Mouse (Mus musculus): ENCODE results near the gene Gm3233. TPM values are rescaled to one million over a fixed set of nuclear protein-coding genes. Genes with fewer than 3 reads are reported as not detected.
"Not testable (repeated sequence)": the region's sequence is repeated elsewhere in the genome, so short reads cannot be mapped to it uniquely, and the experiment has no call there.

Gm3233 gene
- polyA plus RNA-seq, 1 experiment from 2014 or later = not detected

DNA sequence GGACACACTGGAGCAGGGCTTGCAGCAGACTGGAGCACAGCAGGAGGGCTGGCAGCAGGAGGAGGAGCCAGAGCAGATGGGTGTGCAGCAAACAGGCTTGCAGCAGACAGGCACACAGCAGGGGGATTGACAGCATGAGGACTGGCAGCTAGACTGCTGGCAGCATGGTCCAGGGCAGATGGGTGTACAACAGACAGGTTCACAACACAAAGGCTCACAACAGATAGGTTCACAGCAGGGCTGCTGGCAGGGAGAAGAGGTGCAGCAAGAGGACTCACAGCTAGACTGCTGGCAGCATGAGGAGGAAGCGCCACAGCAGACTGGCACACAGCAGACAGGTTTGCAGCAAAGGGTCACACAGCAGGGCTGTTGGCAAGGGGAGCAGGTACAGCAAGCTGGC is 8.8 kb downstream of the Gm3233 start:
- H3K27me3 ChIP-seq (ENCODE audit: control insufficient read depth, insufficient read depth, low read length); H3K9ac ChIP-seq (replicated peaks; ENCODE audit: low read length); H3K9me3 ChIP-seq (ENCODE audit: control insufficient read depth, low read length); DNase-seq; ATAC-seq (ENCODE audit: low FRiP score, low TSS enrichment); H3K36me3 ChIP-seq (ENCODE audit: control insufficient read depth, insufficient read depth, low read length); H3K27ac ChIP-seq (replicated peaks; ENCODE audit: low read depth, low read length); H3K4me2 ChIP-seq (ENCODE audit: low read length); H3K4me1 ChIP-seq (ENCODE audit: control insufficient read depth, insufficient read depth, low read length); H3K4me3 ChIP-seq (replicated peaks; ENCODE audit: low read depth, low read length): not testable (repeated sequence)
- 90% methylated on average over 1 of the region's 1 CpGs for WGBS

DNA sequence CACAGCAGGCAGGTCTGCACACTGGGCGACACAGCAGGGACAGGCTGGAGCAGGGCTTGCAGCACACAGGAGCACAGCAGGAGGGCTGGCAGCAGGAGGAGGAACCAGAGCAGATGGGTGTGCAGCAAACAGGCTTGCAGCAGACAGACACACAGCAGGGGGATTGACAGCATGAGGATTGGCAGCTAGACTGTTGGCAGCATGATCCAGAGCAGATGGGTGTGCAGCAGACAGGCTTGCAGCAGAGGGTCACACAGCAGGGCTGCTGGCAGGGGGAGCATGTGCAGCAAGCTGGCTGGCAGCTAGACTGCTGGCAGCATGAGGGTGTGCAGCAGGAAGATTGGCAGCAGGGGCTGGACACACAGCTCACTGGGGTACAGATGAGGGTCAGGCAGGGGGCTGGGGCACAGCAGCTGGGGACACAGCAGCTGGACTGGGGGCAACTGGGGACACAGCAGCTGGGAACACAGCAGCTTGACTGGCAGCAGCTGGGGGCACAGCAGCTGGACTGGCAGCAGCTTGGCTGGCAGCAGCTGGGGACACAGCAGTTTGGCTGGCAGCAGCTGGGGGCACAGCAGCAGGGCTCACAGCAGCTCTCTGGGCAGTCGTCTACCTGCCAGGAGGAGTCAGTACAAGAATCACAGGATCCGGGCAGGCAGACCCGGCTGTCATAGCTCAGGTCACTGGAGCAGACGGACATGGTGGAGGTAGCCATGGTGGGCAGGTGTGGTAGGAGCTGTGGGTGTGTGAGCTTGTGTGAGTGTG is 17.4 kb downstream of the Gm3233 start, which contains the start of gene Gm18596:
Gene Gm18596, minus strand, starts transcription at position 715 of the 765 bp plus-strand sequence.
- WGBS = 58% methylated on average over 4 of the region's 5 CpGs
- H3K4me2 ChIP-seq (ENCODE audit: low read length); H3K27me3 ChIP-seq (ENCODE audit: control insufficient read depth, insufficient read depth, low read length); H3K9me3 ChIP-seq (ENCODE audit: control insufficient read depth, low read length); DNase-seq; H3K27ac ChIP-seq (replicated peaks; ENCODE audit: low read depth, low read length); H3K36me3 ChIP-seq (ENCODE audit: control insufficient read depth, insufficient read depth, low read length); H3K9ac ChIP-seq (replicated peaks; ENCODE audit: low read length); H3K4me1 ChIP-seq (ENCODE audit: control insufficient read depth, insufficient read depth, low read length); ATAC-seq (ENCODE audit: low FRiP score, low TSS enrichment); H3K4me3 ChIP-seq (replicated peaks; ENCODE audit: low read depth, low read length): not testable (repeated sequence)

DNA sequence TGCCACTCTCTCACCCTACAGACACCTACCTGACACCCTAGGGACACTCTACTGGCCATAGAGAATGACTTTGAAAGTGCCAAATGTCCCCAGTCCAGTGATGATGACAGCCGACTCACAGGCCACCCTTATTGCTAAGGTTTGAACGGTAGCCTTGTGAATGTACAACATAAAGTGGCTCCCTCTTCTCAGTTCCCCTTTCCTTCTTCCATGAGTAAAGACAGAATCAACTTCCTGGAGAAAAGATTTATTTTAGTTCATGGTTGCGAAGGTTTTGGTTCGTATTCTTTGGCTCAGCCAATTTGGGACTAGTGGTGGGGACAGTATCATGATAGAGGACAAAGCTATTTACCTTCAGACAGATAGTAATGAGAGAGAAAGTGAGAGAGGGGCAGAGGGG is 20.6 kb downstream of the Gm3233 start:
- Histone ChIP-seq H3K4me2 (ENCODE audit: low read length) (no peak overlapping the region), H3K27me3 (ENCODE audit: control insufficient read depth, insufficient read depth, low read length) (no peaks in the 10 kb centered on the region), H3K27ac (replicated peaks; ENCODE audit: low read depth, low read length) (no peak overlapping the region), H3K4me3 (replicated peaks; ENCODE audit: low read depth, low read length) (no peak overlapping the region), H3K9me3 (ENCODE audit: control insufficient read depth, low read length) (no peaks in the 10 kb centered on the region), H3K36me3 (ENCODE audit: control insufficient read depth, insufficient read depth, low read length) (no peaks in the 10 kb centered on the region), H3K9ac (replicated peaks; ENCODE audit: low read length) (no peak overlapping the region), H3K4me1 (ENCODE audit: control insufficient read depth, insufficient read depth, low read length) (no peaks in the 10 kb centered on the region)
- DNase-seq (no peak), ATAC-seq (ENCODE audit: low FRiP score, low TSS enrichment) (no peak)
- 92% methylated on average over 4 of the region's 4 CpGs for WGBS

DNA sequence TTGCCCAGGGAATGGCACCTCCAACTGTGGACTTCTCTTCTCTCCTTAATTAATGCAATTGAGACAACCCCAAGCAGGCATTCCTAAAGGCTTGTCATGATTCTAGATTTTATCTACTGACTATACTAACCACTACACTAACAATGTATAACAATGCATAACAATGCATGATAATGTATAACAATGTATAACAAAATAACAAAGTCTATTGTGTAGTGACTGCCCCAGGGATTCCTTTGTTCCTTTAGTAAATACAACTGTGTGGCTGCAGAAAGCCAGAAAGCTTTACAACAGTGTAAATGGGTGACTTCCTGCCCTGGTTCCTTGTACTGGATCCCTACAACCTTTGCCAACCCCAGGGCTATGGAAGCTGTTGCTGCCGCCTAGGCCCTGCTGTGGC is 23.6 kb downstream of the Gm3233 start:
- Histone ChIP-seq H3K4me3 (replicated peaks; ENCODE audit: low read depth, low read length) (no peak overlapping the region), H3K36me3 (ENCODE audit: control insufficient read depth, insufficient read depth, low read length) (no peaks in the 10 kb centered on the region), H3K27me3 (ENCODE audit: control insufficient read depth, insufficient read depth, low read length) (no peaks in the 10 kb centered on the region), H3K4me2 (ENCODE audit: low read length) (no peak overlapping the region), H3K9ac (replicated peaks; ENCODE audit: low read length) (no peak overlapping the region), H3K9me3 (ENCODE audit: control insufficient read depth, low read length) (no peaks in the 10 kb centered on the region), H3K27ac (replicated peaks; ENCODE audit: low read depth, low read length) (no peak overlapping the region), H3K4me1 (ENCODE audit: control insufficient read depth, insufficient read depth, low read length) (no peaks in the 10 kb centered on the region)
- ATAC-seq (ENCODE audit: low FRiP score, low TSS enrichment) (no peak), DNase-seq (no peak)
- 90% methylated on average over 1 of the region's 1 CpGs for WGBS

- ATAC-seq (ENCODE audit: low FRiP score, low TSS enrichment) (no peak), DNase-seq (peak; percentile 20)
- no peak overlapping the region for H3K4me2 ChIP-seq (ENCODE audit: low read length)
- no peaks in the 10 kb centered on the region for H3K27me3 ChIP-seq (ENCODE audit: control insufficient read depth, insufficient read depth, low read length)
- no peak overlapping the region for H3K9ac ChIP-seq (replicated peaks; ENCODE audit: low read length)
- WGBS = 48% methylated on average over 4 of the region's 4 CpGs
- H3K4me1 ChIP-seq (ENCODE audit: control insufficient read depth, insufficient read depth, low read length) = no peaks in the 10 kb centered on the region
- no peaks in the 10 kb centered on the region for H3K36me3 ChIP-seq (ENCODE audit: control insufficient read depth, insufficient read depth, low read length)
- no peak overlapping the region for H3K4me3 ChIP-seq (replicated peaks; ENCODE audit: low read depth, low read length)
- H3K27ac ChIP-seq (replicated peaks; ENCODE audit: low read depth, low read length) = no peak overlapping the region
- no peaks in the 10 kb centered on the region for H3K9me3 ChIP-seq (ENCODE audit: control insufficient read depth, low read length)
Observed at GRCm38 (mm10) chr10:77729241-77729640, 30.2 kb downstream of the Gm3233 start.

DNA sequence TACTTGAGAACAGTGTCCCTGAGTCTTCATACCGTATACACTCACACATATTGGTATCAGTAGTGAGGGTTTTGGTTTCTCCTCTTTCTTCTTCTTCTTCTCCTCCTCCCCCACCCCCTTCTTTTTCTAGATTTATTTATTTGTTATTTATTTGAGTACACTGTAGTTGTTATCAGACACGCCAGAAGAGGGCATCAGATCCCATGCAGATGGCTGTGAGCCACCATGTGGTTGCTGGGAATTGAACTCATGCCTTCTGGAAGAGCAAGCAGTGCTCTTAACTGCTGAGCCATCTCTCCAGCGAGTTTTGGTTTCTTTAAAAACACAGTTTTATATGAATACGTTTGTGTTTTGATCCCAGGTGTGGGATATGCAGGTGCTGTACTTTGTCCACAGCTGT is 31.2 kb downstream of the Gm3233 start:
- ATAC-seq (ENCODE audit: low FRiP score, low TSS enrichment) = no peak
- Histone ChIP-seq H3K36me3 (ENCODE audit: control insufficient read depth, insufficient read depth, low read length) (no peaks in the 10 kb centered on the region), H3K4me2 (ENCODE audit: low read length) (no peak overlapping the region), H3K27ac (replicated peaks; ENCODE audit: low read depth, low read length) (no peak overlapping the region), H3K9ac (replicated peaks; ENCODE audit: low read length) (no peak overlapping the region), H3K27me3 (ENCODE audit: control insufficient read depth, insufficient read depth, low read length) (no peaks in the 10 kb centered on the region), H3K4me3 (replicated peaks; ENCODE audit: low read depth, low read length) (no peak overlapping the region), H3K9me3 (ENCODE audit: control insufficient read depth, low read length) (no peaks in the 10 kb centered on the region), H3K4me1 (ENCODE audit: control insufficient read depth, insufficient read depth, low read length) (no peaks in the 10 kb centered on the region)
- WGBS = 69% methylated on average over 4 of the region's 4 CpGs
- DNase-seq = peak; percentile 12

DNA sequence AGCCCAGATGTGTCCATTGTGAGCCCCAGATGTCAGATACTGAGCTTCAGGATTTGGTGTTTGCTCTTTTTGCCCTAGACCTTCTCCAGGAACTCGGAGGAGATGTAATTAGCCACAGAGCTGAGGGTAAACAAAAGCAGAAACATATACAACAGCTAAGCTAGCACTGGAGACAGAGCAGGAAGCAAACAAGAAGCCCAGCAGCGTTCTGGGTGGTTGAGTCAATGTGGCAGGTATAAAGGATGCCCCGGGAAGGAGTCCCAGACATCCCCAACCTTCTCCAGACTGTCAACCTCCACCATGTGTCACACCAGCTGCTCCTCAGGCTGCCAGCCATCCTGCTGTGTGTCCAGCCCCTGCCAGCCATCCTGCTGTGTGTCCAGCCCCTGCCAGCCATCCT is 33.3 kb downstream of the Gm3233 start, which contains the start of gene Gm10100:
Gene Gm10100, plus strand, starts transcription at position 301 of the 400 bp plus-strand sequence.
- 42% methylated on average over 3 of the region's 3 CpGs for WGBS
- H3K9ac ChIP-seq (replicated peaks; ENCODE audit: low read length) = no peak within 1 kb of the TSS
- no peaks in the 10 kb centered on the region for H3K4me1 ChIP-seq (ENCODE audit: control insufficient read depth, insufficient read depth, low read length)

GRCm38 (mm10) chr10:77724855-77725254 is 34.6 kb downstream of the Gm3233 start:
- H3K4me1 ChIP-seq (ENCODE audit: control insufficient read depth, insufficient read depth, low read length) = no peaks in the 10 kb centered on the region
- no peaks in the 10 kb centered on the region for H3K9me3 ChIP-seq (ENCODE audit: control insufficient read depth, low read length)
- no peak overlapping the region for H3K4me2 ChIP-seq (ENCODE audit: low read length)
- no peaks in the 10 kb centered on the region for H3K27me3 ChIP-seq (ENCODE audit: control insufficient read depth, insufficient read depth, low read length)
- DNase-seq = no peak
- no peak overlapping the region for H3K9ac ChIP-seq (replicated peaks; ENCODE audit: low read length)
- no peak for ATAC-seq (ENCODE audit: low FRiP score, low TSS enrichment)
- no peaks in the 10 kb centered on the region for H3K36me3 ChIP-seq (ENCODE audit: control insufficient read depth, insufficient read depth, low read length)
- H3K27ac ChIP-seq (replicated peaks; ENCODE audit: low read depth, low read length) = no peak overlapping the region
- no peak overlapping the region for H3K4me3 ChIP-seq (replicated peaks; ENCODE audit: low read depth, low read length)
- 77% methylated on average over 8 of the region's 8 CpGs for WGBS

More for the DNA sequence above, 33.3 kb downstream of the Gm3233 start, which contains the start of gene Gm10100:
- H3K27me3 ChIP-seq (ENCODE audit: control insufficient read depth, insufficient read depth, low read length) = no peaks in the 10 kb centered on the region
- ATAC-seq (ENCODE audit: low FRiP score, low TSS enrichment) = no peak
- no peak within 1 kb of the TSS for H3K27ac ChIP-seq (replicated peaks; ENCODE audit: low read depth, low read length)
- H3K36me3 ChIP-seq (ENCODE audit: control insufficient read depth, insufficient read depth, low read length) = no peaks in the 10 kb centered on the region
- H3K4me2 ChIP-seq (ENCODE audit: low read length) = no peak within 1 kb of the TSS
- no peak within 1 kb of the TSS for H3K4me3 ChIP-seq (replicated peaks; ENCODE audit: low read depth, low read length)
- no peaks in the 10 kb centered on the region for H3K9me3 ChIP-seq (ENCODE audit: control insufficient read depth, low read length)
- DNase-seq = no peak

GRCm38 (mm10) chr10:77720299-77720698 is 39.2 kb downstream of the Gm3233 start, which contains the start of gene Krtap12-1:
Gene Krtap12-1, plus strand, starts transcription at chr10:77720599.
- H3K27me3 ChIP-seq (ENCODE audit: control insufficient read depth, insufficient read depth, low read length); H3K4me1 ChIP-seq (ENCODE audit: control insufficient read depth, insufficient read depth, low read length); ATAC-seq (ENCODE audit: low FRiP score, low TSS enrichment); H3K4me3 ChIP-seq (replicated peaks; ENCODE audit: low read depth, low read length); H3K9ac ChIP-seq (replicated peaks; ENCODE audit: low read length); H3K9me3 ChIP-seq (ENCODE audit: control insufficient read depth, low read length); H3K27ac ChIP-seq (replicated peaks; ENCODE audit: low read depth, low read length); H3K36me3 ChIP-seq (ENCODE audit: control insufficient read depth, insufficient read depth, low read length); DNase-seq; H3K4me2 ChIP-seq (ENCODE audit: low read length): not testable (repeated sequence)
- 87% methylated on average over 1 of the region's 1 CpGs for WGBS
